Mouse (Mus musculus) hindlimb bud, embryonic 11.5 days (tissue): ENCODE results near the gene Rpl12.

Experiments
- DNase-seq: peaks from one replicate; pipeline ENCODE4 v3.0.0-alpha.2; 2012; ENCODE audit warnings: low read depth, low spot score; ENCODE audit errors: extremely low spot score

The Rpl12 gene

GRCm38 (mm10) chr2:32939418-32939817 lies 21.9 kb upstream of the Rpl12 start:
- DNase-seq: no peak

- DNase-seq: no peak
Observed at GRCm38 (mm10) chr2:32940483-32940882, 20.9 kb upstream of the Rpl12 start.

DNA sequence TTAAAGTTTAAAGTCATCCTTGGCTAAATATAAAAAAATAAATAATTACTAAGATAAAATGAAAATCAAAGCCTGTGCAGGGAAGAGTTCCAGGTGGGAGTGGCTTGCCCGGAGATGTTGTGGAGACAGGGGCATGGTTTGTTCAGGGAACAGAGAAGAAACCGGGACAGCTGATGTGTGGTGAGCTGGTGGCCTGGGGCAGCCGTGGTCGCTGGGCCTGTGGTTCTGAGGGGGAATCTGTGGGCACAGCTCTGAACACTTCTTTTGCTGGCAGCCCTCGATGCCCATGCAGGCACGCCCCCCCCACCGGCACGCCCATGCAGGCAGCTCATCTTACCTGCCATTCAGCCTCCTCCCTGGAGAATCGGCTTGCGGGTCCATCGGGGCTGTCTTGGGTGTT lies 13.9 kb upstream of the Rpl12 start:
- no peak for DNase-seq

DNA sequence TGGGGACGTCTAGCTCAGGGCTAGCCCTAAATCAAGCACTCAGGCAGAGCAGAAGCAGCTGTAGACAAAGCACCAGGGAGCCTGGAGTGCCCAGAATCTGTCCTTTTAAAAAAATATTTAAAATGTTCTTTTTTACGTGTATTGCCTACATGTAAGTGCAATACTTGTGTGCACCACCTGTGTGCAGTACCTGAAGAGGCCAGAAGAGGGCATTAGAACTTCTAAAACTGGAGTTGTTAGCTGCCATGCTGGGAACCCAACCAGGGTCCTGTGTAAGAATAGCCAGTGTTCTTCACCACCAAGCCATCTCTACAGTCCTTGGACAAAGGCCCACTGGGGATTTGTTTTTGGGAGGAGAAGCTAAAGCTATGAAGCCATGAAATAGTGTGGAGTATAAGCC lies 6.8 kb upstream of the Rpl12 start:
- DNase-seq: no peak

- DNase-seq: no peak
Observed at GRCm38 (mm10) chr2:32957344-32957743, 4.0 kb upstream of the Rpl12 start.

GRCm38 (mm10) chr2:32960273-32960672 lies 1.1 kb upstream of the Rpl12 start:
- no peak for DNase-seq

DNA sequence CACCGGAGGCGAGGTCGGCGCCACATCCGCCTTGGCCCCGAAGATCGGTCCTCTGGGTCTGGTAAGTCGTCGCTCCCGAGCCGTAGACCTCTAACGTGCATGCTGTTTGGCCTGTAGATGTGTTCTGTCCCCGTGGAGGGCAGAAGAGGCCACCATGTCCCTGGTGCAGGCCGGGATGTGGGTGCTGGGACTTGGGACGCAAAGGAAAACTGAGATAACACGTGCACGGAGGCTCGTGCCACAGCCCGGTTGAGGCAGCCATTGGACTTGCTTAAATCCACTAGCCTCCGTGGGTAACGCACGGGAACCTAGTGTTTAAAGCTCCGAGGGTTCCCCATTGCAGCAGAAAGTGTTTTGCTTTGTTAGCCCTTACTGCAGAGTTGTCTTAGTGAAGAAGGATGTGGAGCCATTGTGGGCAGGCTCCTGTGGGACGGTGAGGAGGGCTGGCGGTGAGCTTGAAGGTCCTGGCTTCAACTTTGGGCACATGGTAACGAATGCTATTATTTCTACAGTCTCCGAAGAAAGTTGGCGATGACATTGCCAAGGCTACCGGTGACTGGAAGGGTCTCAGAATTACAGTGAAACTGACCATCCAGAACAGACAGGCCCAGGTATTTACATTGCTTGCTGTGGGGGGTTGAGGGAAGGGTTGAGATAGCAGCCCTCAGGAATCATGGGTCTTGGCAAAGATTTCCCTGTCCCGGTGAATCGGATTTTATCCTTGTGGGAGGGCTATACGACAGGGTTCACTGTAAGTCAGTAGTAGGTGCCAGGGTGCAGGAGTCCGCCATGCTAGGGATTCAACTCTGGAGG lies 909 bp downstream of the Rpl12 start:
- DNase-seq: no peak

- DNase-seq: no peak
Observed at GRCm38 (mm10) chr2:32962875-32963220, 1.5 kb downstream of the Rpl12 start.

- DNase-seq: no peak
Observed at GRCm38 (mm10) chr2:32963544-32963943, 2.2 kb downstream of the Rpl12 start.

DNA sequence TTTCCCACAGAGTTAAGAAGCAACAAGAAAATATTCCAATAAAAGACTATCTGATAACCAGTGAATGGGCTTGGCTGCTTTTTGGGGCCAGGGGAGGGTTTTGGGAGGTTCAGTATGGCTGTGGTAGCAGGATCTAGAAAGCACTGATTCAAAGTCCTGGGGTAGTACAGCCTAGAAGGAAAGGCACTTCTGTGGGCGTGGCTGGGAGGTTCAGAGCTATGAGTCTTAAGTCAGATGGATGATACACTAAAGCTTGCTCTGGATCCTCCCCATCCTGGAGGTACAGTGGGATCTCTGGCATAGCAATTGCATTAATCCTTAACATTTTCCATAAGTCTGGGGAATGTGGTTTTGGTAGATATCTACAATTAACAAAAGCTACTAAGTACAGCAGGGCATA lies 2.6 kb downstream of the Rpl12 start:
- no peak for DNase-seq

DNA sequence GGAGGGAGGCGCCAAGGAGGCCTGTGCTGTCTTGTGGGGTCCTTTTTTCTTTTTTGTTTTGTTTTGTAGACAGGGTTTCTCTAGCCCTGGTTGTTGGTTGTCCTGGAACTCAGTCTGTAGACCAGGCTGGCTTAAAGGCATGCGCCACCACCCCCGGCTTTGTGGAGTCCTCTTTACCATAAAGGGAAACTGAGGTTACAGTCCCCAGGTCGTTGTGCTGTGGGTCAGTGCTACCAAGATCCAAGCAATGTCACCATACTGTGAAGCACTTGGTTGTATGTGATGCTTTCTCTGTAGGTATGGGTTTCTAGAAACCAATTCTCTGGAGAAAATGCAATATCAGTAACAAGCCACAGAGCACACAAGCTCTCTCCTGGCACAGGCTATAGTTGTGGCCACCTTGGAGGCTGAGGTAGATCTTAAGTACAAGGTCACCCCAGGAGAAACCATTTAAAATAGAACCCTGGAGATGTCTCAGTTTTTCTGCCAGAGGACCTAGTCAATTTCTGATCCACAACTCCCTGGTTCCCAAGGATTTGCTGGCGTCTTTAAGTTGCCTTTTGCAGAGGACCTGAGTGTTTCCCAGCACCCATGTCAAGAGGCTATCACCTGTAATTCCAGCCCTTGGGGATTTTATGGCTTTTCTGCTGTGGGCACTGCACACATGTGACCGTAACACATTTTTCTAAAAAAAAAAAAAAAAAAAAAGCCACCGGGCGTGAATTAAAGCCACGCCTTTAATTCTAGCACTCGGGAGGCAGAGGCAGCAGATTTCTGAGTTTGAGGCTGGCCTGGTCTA lies 3.5 kb downstream of the Rpl12 start:
- DNase-seq: no peak

DNA sequence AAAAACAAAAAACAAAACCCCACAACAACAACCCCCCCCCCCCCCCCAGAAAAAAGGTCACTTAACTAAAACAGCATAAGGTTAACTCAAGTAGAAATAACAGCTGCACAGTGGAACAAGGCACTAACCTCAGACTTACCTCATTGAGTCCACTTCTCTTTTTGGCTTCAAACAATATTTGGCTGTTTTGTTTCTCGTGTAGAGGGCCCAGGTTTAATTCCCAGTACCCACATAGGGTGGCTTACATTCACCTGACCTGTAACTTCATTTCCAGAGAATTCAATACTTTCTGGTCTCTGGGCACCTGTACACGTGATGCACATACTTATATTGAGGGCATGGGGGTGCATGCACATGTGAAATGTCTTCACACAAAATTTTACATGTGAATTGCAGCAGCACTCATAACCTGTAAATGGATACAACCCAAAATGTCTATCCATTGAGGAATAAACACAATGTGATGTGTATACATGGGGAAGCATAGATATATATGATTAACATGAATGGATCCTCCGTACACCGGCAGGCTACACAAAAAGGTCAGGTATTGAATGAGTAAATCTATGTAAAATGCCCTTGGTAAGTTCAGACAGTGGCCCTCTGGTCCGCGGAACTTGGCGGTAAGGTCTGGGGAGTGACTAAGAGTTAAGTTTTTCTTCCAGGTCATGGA lies 4.3 kb downstream of the Rpl12 start:
- no peak for DNase-seq

GRCm38 (mm10) chr2:32966184-32966688 lies 4.9 kb downstream of the Rpl12 start:
- DNase-seq: no peak

- no peak for DNase-seq
Observed at GRCm38 (mm10) chr2:32966689-32967631, 5.6 kb downstream of the Rpl12 start.

DNA sequence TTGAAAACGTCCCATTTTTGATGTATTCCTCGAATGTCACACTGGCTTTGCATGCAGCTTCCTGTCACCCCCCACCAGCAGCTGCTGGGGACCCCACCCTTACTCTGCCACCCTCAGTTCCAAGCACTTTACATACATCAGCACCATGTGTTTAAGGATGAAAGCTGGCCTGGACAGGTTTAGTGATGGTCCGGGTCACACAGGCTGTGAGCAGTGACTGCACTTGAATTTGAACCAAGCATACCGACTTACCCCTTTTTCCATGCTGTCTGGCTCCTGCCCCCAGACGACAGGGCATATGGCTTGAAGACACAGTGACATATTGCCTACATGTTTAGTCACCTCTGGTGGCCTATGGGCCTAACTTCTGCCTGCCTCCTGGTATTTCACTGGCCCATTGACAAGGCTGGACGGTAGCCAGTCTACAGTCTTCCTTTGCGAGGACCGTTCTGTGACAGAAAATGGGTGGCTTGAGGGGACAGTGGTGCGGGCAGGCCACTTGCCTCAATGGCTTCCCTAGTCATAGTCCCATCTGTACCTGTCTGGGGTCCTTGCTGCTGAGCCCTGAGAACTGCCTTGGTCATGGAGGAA lies 6.8 kb downstream of the Rpl12 start:
- DNase-seq: no peak

- no peak for DNase-seq
Observed at GRCm38 (mm10) chr2:32969326-32969725, 8.0 kb downstream of the Rpl12 start.

DNA sequence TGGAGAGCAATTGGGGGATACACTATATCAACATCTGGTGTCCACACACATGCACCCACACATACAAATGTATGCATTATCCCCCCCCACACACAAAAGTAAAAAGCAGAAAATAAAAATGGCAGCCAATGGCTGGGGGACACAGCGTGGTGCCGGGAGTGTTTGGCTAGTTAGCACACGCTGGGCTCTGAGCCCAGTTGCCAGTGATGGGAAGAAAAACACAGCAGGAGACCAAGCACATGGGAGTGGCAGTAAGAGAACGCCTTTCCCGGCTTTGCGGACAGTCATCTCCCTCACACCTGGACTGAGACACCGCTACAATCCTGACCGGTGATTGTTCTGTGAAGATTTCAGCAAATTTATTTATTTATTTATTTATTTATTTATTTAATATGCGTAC lies 9.9 kb downstream of the Rpl12 start:
- no peak for DNase-seq

DNA sequence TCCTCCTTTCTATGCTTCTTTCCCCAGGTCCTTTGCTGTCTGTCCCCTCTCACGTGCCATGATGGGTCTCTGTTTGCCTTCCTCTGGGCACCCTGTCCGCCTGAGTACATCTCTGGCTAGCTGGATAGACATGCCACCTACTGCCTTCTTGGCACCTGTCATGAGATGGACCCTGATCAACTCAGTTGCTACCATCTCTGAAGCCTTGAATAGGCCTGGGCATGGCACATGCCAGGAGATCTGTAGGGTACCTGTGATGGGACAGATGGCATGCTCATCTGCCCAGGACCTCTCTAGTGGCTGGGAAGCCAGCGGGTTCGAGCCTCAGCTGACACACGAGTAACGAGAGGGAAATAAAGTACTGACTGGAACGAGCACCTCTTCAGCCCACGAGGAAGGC lies 12.9 kb downstream of the Rpl12 start:
- DNase-seq: no peak

- no peak for DNase-seq
Observed at GRCm38 (mm10) chr2:32977114-32977513, 15.8 kb downstream of the Rpl12 start.

GRCm38 (mm10) chr2:32978675-32979074 lies 17.3 kb downstream of the Rpl12 start:
- DNase-seq: no peak
